Mouse (Mus musculus): ENCODE data around the gene Gm49318.

DNA sequence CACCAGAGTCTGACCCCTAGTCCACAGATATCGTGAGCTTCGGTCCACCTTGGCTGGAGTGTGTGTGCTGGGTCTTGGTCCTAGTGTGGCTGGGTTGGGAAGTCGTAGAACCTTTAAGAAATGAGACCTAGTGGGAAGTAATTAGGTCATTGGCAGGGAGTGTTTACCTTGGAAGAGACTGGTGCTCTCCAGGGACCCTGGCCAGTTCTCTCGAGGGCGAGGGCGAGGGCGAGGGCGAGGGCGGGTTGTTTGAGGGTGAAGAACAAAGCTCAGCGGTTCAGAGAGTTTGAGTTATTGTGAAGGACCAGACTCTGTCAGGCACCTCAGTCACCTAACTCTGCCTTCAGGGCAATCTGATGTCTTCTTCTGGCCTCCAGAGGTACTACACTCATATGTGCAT lies 33.2 kb downstream of the Gm49318 start:
- TF ChIP-seq POLR2A (IDR thresholded peaks at IDR 0.05; ENCODE audit: extremely low read depth, insufficient read depth, low read length) (no peak), CTCF (IDR thresholded peaks at IDR 0.05; ENCODE audit: extremely low read depth, insufficient read depth, low read length) (no peak)

Measured in cortical plate, adult 2 months (tissue).